Mouse (Mus musculus) forebrain, embryonic 14.5 days (tissue): Measurements from ENCODE around the gene Rcsd1. TPM values are rescaled to one million over a fixed set of nuclear protein-coding genes. Genes with fewer than 3 reads are reported as not detected.

Experiments used
- ATAC-seq: fragments of 200-750 bp; cut with Nextera tagmentation; 2 replicates; pipeline ENCODE4 v1.8.0; 2017; ENCODE audit warnings: mild to moderate bottlenecking, moderate library complexity
- DNase-seq: peaks from one replicate; pipeline ENCODE4 v3.0.0-alpha.2; 2015; ENCODE audit warnings: low spot score
- H3K27ac ChIP-seq: fragments of 300-500 bp; sonication (generic); 2 replicates; pipeline ENCODE4 v1.5.1; 2014; ENCODE audit warnings: low read depth, mild to moderate bottlenecking, control low read depth, low read length, moderate library complexity
- H3K27me3 ChIP-seq: fragments of 300-500 bp; sonication (generic); replicated peaks from 2 replicates; pipeline ENCODE4 v1.6.1; 2014; ENCODE audit warnings: low read length, control low read depth, mixed read lengths; ENCODE audit not compliant: control insufficient read depth, insufficient read depth
- H3K36me3 ChIP-seq: fragments of 300-500 bp; sonication (generic); 2 replicates; pipeline ENCODE4 v1.6.1; 2014; ENCODE audit warnings: low read length, control low read depth; ENCODE audit not compliant: control insufficient read depth, insufficient read depth
- H3K4me1 ChIP-seq: fragments of 300-500 bp; sonication (generic); 2 replicates; pipeline ENCODE4 v1.6.1; 2014; ENCODE audit warnings: antibody characterized with exemption, low read length, control low read depth; ENCODE audit not compliant: control insufficient read depth, insufficient read depth
- H3K4me2 ChIP-seq: fragments of 300-500 bp; sonication (generic); 2 replicates; pipeline ENCODE4 v1.6.1; 2014; ENCODE audit warnings: mild to moderate bottlenecking, control low read depth, low read length
- H3K4me3 ChIP-seq: fragments of 300-500 bp; sonication (generic); 2 replicates; pipeline ENCODE4 v1.5.1; 2014; ENCODE audit warnings: low read depth, low read length, control low read depth
- H3K9ac ChIP-seq: fragments of 300-500 bp; sonication (generic); 2 replicates; pipeline ENCODE4 v1.6.1; 2014; ENCODE audit warnings: mild to moderate bottlenecking, low read length, control low read depth, moderate library complexity
- H3K9me3 ChIP-seq: fragments of 300-500 bp; sonication (generic); replicated peaks from 2 replicates; pipeline ENCODE4 v1.6.1; 2016; ENCODE audit warnings: low read length, control low read depth, mixed read lengths; ENCODE audit not compliant: control insufficient read depth
- WGBS: fragments of 180-500 bp; shearing (Covaris S2); extraction: QIAGEN DNeasy Blood & Tissue Kit; methylation state at CpG from one replicate; pipeline ENCODE4 v1.1.7; 2014; 5-methylcytosine and 5-hydroxymethylcytosine counted together
- polyA plus RNA-seq: library from polyadenylated mRNA; unstranded; fragments of >200 nt; fragmentation: Nextera tagmentation; extraction: Ambion mirVana; gene quantifications from 2 replicates; pipeline ENCODE4 v1.2.1, GENCODE M21; 2014

The Rcsd1 gene
- polyA plus RNA-seq, 1 experiment from 2014 or later, result 3.3 TPM

DNA sequence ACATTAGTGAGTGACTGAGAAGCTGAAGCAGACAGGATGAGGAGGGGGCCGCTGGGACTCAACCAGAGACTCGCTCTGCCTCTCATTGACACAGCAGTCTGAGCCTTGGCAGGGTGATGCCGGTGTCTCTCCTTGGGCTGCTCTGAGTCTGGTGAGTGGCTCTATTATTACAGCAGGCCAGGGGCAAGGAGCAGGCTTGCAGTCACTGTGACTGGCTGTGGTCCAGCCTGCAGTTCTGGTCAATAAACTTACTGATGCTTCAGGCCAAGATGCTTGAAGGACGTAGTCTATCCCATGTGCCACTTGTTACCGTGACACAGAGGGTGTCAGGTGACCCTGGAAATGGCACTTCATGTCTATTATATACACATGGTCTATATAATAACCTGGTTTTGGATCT is 43.8 kb downstream of the Rcsd1 start:
- Histone ChIP-seq H3K4me3 (no peak overlapping the region), H3K4me2 (no peak overlapping the region), H3K36me3 (no peaks in the 10 kb centered on the region), H3K27me3 (no peaks in the 10 kb centered on the region), H3K4me1 (peaks cover 7% of the 10 kb centered on the region; the same call in 1 of the 2 replicates), H3K27ac (no peak overlapping the region), H3K9me3 (no peaks in the 10 kb centered on the region), H3K9ac (no peak overlapping the region)
- 87% methylated on average over 5 of the region's 5 CpGs for WGBS
- DNase-seq (no peak), ATAC-seq (no peak)

GRCm38 (mm10) chr1:165663277-165663676 is 46.3 kb downstream of the Rcsd1 start:
- 70% methylated on average over 16 of the region's 16 CpGs for WGBS
- Histone ChIP-seq H3K4me1 (peaks cover 7% of the 10 kb centered on the region; the same call in 1 of the 2 replicates), H3K4me3 (no peak overlapping the region), H3K9ac (no peak overlapping the region), H3K9me3 (no peaks in the 10 kb centered on the region), H3K36me3 (no peaks in the 10 kb centered on the region), H3K27me3 (no peaks in the 10 kb centered on the region), H3K27ac (peak overlapping the region; percentile 48; the same call in 1 of the 2 replicates), H3K4me2 (no peak overlapping the region)
- ATAC-seq (no peak), DNase-seq (no peak)

DNA sequence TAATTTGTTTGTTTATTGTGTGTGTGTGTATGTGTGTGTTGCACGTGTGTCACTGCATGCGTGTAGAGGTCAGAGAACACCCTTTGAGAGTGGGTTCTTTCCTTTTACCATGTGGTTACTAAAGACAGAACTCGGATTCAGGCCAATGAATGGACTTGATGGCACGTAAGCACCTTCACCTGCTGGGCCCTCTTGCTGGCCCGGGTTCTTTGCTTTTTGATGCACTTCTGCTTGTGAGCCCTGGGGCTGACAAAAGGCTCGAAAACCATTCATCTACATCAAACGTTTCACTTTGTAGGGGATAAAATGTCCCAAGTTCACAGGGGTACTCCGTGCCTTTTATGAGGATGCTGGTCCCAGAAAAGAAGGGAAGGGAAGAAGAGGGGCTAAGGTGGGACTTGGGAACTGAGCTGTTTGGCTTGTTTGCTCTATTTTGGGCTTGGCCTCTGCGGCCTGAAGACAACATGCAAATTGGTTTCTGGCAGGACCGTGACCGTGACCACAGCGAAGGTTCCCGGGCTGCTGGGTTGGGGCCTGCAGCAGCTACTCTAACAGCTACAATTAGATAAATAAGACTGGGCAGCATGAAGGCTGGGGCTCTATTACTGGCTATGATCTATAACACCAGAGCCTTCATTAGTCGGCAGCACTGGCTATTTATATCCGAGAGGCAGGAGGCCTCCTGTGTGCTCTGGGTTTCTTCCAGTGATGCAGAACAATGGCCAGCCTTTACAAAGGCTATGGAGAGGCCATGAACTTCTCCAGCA is 46.9 kb downstream of the Rcsd1 start:
- no peak; the same call in 1 of the 2 replicates for ATAC-seq
- H3K9ac ChIP-seq, result no peak overlapping the region
- WGBS, result 35% methylated on average over 15 of the region's 15 CpGs

GRCm38 (mm10) chr1:165661725-165662124 is 47.8 kb downstream of the Rcsd1 start:
- H3K9me3 ChIP-seq, result no peaks in the 10 kb centered on the region
- no peak overlapping the region for H3K4me2 ChIP-seq
- no peaks in the 10 kb centered on the region for H3K36me3 ChIP-seq
- H3K9ac ChIP-seq, result no peak overlapping the region
- H3K4me1 ChIP-seq, result peaks cover 7% of the 10 kb centered on the region; the same call in 1 of the 2 replicates
- 85% methylated on average over 6 of the region's 6 CpGs for WGBS
- no peak for DNase-seq
- H3K27ac ChIP-seq, result no peak overlapping the region
- H3K27me3 ChIP-seq, result no peaks in the 10 kb centered on the region
- ATAC-seq, result no peak
- no peak overlapping the region for H3K4me3 ChIP-seq

More for the DNA sequence above, 46.9 kb downstream of the Rcsd1 start:
- peak; percentile 40 for DNase-seq
- H3K27ac ChIP-seq, result 0 out of 2 replicates have a peak overlapping the region, but pooled peaks have one; percentile 48
- peaks cover 7% of the 10 kb centered on the region; the same call in 1 of the 2 replicates for H3K4me1 ChIP-seq
- H3K4me3 ChIP-seq, result no peak overlapping the region
- no peaks in the 10 kb centered on the region for H3K36me3 ChIP-seq
- H3K27me3 ChIP-seq, result no peaks in the 10 kb centered on the region
- no peaks in the 10 kb centered on the region for H3K9me3 ChIP-seq
- H3K4me2 ChIP-seq, result no peak overlapping the region

DNA sequence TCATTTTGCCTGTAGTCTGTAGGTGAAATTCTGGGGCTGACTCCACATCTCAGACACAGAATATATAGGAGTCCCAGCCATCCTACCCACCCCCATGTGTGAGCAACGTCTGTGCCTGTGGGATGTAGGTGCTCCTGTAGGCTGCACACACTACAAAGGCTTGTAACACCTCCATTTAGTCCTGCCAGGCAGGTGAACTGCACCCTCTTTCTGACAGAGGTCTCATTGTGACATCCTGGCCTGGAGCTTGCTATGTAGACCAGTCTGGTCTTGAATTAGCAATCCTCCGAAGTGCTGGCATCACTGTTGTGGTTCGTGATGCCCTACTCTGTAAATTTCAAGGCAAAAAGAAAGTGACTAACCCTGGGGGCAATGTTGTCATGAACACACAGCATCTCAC is 48.4 kb downstream of the Rcsd1 start:
- WGBS, result 65% methylated on average over 3 of the region's 3 CpGs
- DNase-seq, result no peak
- no peak overlapping the region for H3K27ac ChIP-seq

DNA sequence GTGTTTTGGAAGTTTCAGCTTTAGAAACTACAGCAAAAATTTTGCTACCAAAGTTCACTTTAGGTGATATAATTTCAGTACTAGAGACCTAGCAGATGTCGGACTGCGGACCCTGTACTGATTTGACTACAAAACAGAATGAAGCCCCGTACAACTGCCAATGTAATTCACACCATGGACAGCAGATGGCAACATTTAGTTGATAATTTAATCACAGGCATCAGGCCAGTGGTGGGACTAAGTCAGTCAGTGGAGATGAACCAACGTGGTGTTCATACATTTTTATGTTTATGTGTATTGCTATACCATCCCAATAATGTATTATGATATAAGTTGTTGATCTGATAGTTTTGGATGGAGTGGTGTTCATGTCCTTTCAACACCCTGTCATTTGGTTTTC is 48.8 kb downstream of the Rcsd1 start:
- WGBS, result 15% methylated on average over 4 of the region's 4 CpGs
- H3K4me3 ChIP-seq, result no peak overlapping the region
- no peaks in the 10 kb centered on the region for H3K9me3 ChIP-seq
- H3K36me3 ChIP-seq, result no peaks in the 10 kb centered on the region
- H3K27ac ChIP-seq, result no peak overlapping the region
- H3K9ac ChIP-seq, result no peak overlapping the region
- H3K4me1 ChIP-seq, result peaks cover 7% of the 10 kb centered on the region; the same call in 1 of the 2 replicates
- DNase-seq (peak; percentile 88), ATAC-seq (peak; percentile 43)
- H3K4me2 ChIP-seq, result no peak overlapping the region
- no peaks in the 10 kb centered on the region for H3K27me3 ChIP-seq

More for the DNA sequence above, 48.4 kb downstream of the Rcsd1 start:
- H3K9me3 ChIP-seq, result no peaks in the 10 kb centered on the region
- no peak for ATAC-seq
- H3K36me3 ChIP-seq, result no peaks in the 10 kb centered on the region
- no peak overlapping the region for H3K4me2 ChIP-seq
- no peak overlapping the region for H3K4me3 ChIP-seq
- no peaks in the 10 kb centered on the region for H3K27me3 ChIP-seq
- H3K4me1 ChIP-seq, result peaks cover 7% of the 10 kb centered on the region; the same call in 1 of the 2 replicates
- no peak overlapping the region for H3K9ac ChIP-seq

DNA sequence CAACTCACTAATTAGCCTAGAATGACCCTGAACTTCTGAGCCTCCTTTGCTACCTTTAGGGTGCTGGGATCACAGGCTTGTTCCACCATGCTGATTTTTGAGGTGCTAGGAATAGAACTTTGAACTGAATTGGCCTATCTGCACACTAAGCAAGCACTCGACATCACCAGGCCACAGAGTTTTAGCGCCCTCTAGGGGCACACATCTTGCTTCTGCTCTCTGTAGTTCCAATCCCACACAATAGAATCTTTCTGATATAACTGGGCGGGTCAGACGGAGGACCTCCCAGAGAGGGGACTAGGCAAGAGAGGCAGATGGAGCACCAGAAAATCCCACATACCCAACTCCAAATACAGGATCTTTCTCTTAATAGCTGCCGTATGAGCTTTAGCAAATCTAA is 51.0 kb downstream of the Rcsd1 start:
- H3K36me3 ChIP-seq, result no peaks in the 10 kb centered on the region
- no peak overlapping the region for H3K27ac ChIP-seq
- peak; percentile 77 for ATAC-seq
- no peak overlapping the region for H3K9ac ChIP-seq
- no peak overlapping the region for H3K4me3 ChIP-seq
- peak; percentile 80 for DNase-seq
- no peak overlapping the region for H3K4me2 ChIP-seq
- 28% methylated on average over 5 of the region's 5 CpGs for WGBS
- no peaks in the 10 kb centered on the region for H3K27me3 ChIP-seq
- H3K4me1 ChIP-seq, result peaks cover 7% of the 10 kb centered on the region; the same call in 1 of the 2 replicates
- H3K9me3 ChIP-seq, result no peaks in the 10 kb centered on the region

DNA sequence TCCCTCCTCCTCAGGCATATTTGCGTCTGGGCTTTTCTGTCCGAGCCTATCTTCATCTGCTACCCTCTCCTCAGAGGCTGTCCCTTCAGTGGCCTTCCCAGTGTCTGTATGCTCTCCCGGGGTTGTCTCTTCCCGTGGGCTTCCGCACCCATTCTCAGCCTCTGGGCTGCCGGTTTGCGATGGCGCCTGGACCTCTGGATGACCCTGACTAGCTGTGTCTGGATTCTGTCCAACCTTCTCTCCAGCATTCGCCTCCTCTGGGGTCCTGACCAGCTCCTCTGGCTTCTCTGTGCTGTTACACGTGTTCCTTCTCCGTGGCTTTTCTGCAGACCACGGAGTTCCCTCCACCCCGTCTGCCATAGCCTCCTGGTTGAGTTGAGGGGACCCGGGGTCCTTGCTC is 54.1 kb downstream of the Rcsd1 start:
- WGBS, result 92% methylated on average over 14 of the region's 14 CpGs
- no peak overlapping the region for H3K27ac ChIP-seq
- no peaks in the 10 kb centered on the region for H3K36me3 ChIP-seq
- no peak for DNase-seq
- H3K4me3 ChIP-seq, result no peak overlapping the region
- no peaks in the 10 kb centered on the region for H3K9me3 ChIP-seq
- H3K4me2 ChIP-seq, result no peak overlapping the region
- H3K27me3 ChIP-seq, result no peaks in the 10 kb centered on the region
- ATAC-seq, result no peak
- no peak overlapping the region for H3K9ac ChIP-seq
- H3K4me1 ChIP-seq, result no peaks in the 10 kb centered on the region

DNA sequence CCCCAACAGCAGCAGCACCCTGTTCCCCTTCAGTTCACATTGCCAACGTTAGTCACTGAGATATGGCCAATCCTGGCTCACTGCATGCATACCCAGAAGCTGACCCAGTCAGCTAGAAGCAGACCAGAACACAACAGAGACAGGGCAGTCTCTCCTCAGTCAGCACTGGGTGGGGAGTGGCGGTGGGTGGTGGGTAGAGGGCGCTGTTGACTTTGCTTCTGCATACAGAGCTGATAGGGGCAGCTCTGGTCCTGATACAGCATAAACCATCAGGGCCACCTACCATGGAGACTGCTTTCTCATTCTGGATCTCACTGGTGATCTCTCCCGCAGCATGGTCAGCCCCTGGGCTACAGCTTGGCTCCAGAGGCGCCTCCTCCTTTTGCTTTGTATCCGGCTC is 54.5 kb downstream of the Rcsd1 start:
- WGBS, result 76% methylated on average over 6 of the region's 6 CpGs
- DNase-seq, result no peak
- H3K4me1 ChIP-seq, result no peaks in the 10 kb centered on the region
- no peak overlapping the region for H3K27ac ChIP-seq
- no peak for ATAC-seq
- H3K4me2 ChIP-seq, result no peak overlapping the region
- H3K9me3 ChIP-seq, result no peaks in the 10 kb centered on the region
- H3K4me3 ChIP-seq, result no peak overlapping the region
- H3K36me3 ChIP-seq, result no peaks in the 10 kb centered on the region
- H3K9ac ChIP-seq, result no peak overlapping the region
- H3K27me3 ChIP-seq, result no peaks in the 10 kb centered on the region
